Comparison of ENCODE assay signal across 24 mouse cellular contexts in genomic region chr1:159747969-159748368, GRCm38 (mm10).
A peak's percentile ranks its signal among the peaks of the same experiment; 100 is the strongest.
DNase-seq lines count a peak whose midpoint lies in the region; ATAC-seq and TF ChIP-seq lines count a peak whose summit lies in the region.
"Had no signal": no experiment of that assay in that cellular context is flagged by ENCODE, and none has a peak within 500 bp of the region (broad histone marks: within the 10 kb centered on the region; RNA-seq: fewer than 3 reads in every experiment).

No protein-coding gene starts in this region.

- H3K27me3 ChIP-seq in kidney, embryonic 15.5 days, result no peaks in the 10 kb centered on the region
- no peaks in the 10 kb centered on the region for H3K27me3 ChIP-seq in kidney, postnatal 0 days (ENCODE audit: insufficient read depth, low read length)
- no peaks in the 10 kb centered on the region for H3K27me3 ChIP-seq in kidney, adult 2 months (replicated peaks; ENCODE audit: control insufficient read depth, insufficient read depth, low read length)
- H3K27me3 ChIP-seq in midbrain, embryonic 11.5 days (ENCODE audit: control insufficient read depth, insufficient read depth, low read length), result no peaks in the 10 kb centered on the region
- H3K27me3 ChIP-seq in midbrain, embryonic 10.5 days (ENCODE audit: low read depth, poor library complexity, severe bottlenecking), result no peaks in the 10 kb centered on the region
- H3K27me3 ChIP-seq: embryonic facial prominence, embryonic 13.5 days; embryonic facial prominence, embryonic 15.5 days; forebrain, embryonic 12.5 days had no signal

- H3K9ac ChIP-seq in kidney, embryonic 15.5 days, result no peak overlapping the region
- H3K9ac ChIP-seq in kidney, postnatal 0 days (ENCODE audit: low read depth, low read length), result no peak overlapping the region
- no peak overlapping the region for H3K9ac ChIP-seq in midbrain, embryonic 11.5 days (ENCODE audit: low read length)
- H3K9ac ChIP-seq: embryonic facial prominence, embryonic 13.5 days; embryonic facial prominence, embryonic 15.5 days; forebrain, embryonic 12.5 days had no signal

- H3K4me1 ChIP-seq in kidney, embryonic 15.5 days, result peaks cover 7% of the 10 kb centered on the region; the same call in 1 of the 2 replicates
- H3K4me1 ChIP-seq in kidney, postnatal 0 days (replicated peaks; ENCODE audit: insufficient read depth, low read length), result no peaks in the 10 kb centered on the region
- H3K4me1 ChIP-seq in kidney, adult 2 months (ENCODE audit: control insufficient read depth, insufficient read depth, low read length), result no peaks in the 10 kb centered on the region
- peaks cover 2% of the 10 kb centered on the region; the same call in 1 of the 2 replicates for H3K4me1 ChIP-seq in midbrain, embryonic 11.5 days (ENCODE audit: control insufficient read depth, insufficient read depth, low read length)
- H3K4me1 ChIP-seq in midbrain, embryonic 10.5 days, result peaks cover 15% of the 10 kb centered on the region
- H3K4me1 ChIP-seq: embryonic facial prominence, embryonic 15.5 days had no signal

- H3K9me3 ChIP-seq in kidney, embryonic 15.5 days (replicated peaks), result no peaks in the 10 kb centered on the region
- H3K9me3 ChIP-seq in kidney, postnatal 0 days (replicated peaks; ENCODE audit: low read length), result no peaks in the 10 kb centered on the region
- no peaks in the 10 kb centered on the region for H3K9me3 ChIP-seq in midbrain, embryonic 11.5 days (ENCODE audit: control insufficient read depth, low read length)
- H3K9me3 ChIP-seq in midbrain, embryonic 10.5 days (replicated peaks), result no peaks in the 10 kb centered on the region
- H3K9me3 ChIP-seq: embryonic facial prominence, embryonic 13.5 days; embryonic facial prominence, embryonic 15.5 days; forebrain, embryonic 10.5 days; forebrain, embryonic 12.5 days had no signal

- peak; percentile 75 for ATAC-seq in kidney, embryonic 15.5 days (replicated peaks; ENCODE audit: low FRiP score)
- ATAC-seq in kidney, postnatal 0 days (replicated peaks; ENCODE audit: low FRiP score, low read depth), result peak; percentile 36; the same call in 1 of the 2 replicates
- ATAC-seq in midbrain, embryonic 11.5 days (ENCODE audit: low FRiP score), result no peak
- ATAC-seq: forebrain, embryonic 14.5 days had no signal

- no peak for TF ChIP-seq POLR2A in kidney, adult 2 months (IDR thresholded peaks at IDR 0.05; ENCODE audit: low read depth, low read length)

- H3K4me2 ChIP-seq in kidney, embryonic 15.5 days, result no peak overlapping the region
- no peak overlapping the region for H3K4me2 ChIP-seq in kidney, postnatal 0 days (ENCODE audit: low read length)
- no peak overlapping the region for H3K4me2 ChIP-seq in midbrain, embryonic 11.5 days
- H3K4me2 ChIP-seq: embryonic facial prominence, embryonic 13.5 days; embryonic facial prominence, embryonic 15.5 days; forebrain, embryonic 12.5 days had no signal

- WGBS in kidney, embryonic 15.5 days, result 51% methylated on average over 7 of the region's 7 CpGs
- WGBS in kidney, postnatal 0 days, result 46% methylated on average over 7 of the region's 7 CpGs
- WGBS in kidney, adult 2 months, result 37% methylated on average over 7 of the region's 7 CpGs
- WGBS in midbrain, embryonic 11.5 days, result 65% methylated on average over 7 of the region's 7 CpGs
- WGBS in midbrain, embryonic 10.5 days, result 72% methylated on average over 7 of the region's 7 CpGs

- no peak for DNase-seq in kidney, adult 9 months
- peak; percentile 28 for DNase-seq in kidney, postnatal 0 days (ENCODE audit: low spot score)
- DNase-seq in kidney, adult 2 months, result no peak
- peak; percentile 10 for DNase-seq in kidney, postnatal 14 days
- DNase-seq in kidney, adult 11 months, result no peak
- DNase-seq in midbrain, embryonic 11.5 days (ENCODE audit: low spot score, missing footprints), result peak; percentile 26
- no peak for DNase-seq in midbrain, embryonic 10.5 days (ENCODE audit: low spot score)
- DNase-seq: adrenal gland, adult 2 months; adrenal gland, postnatal 10 days; adrenal gland, postnatal 25 days; cerebellum, adult 11 months; cerebellum, adult 18-20 months; cerebellum, adult 8-10 months; cerebellum, adult 9-11 months; cerebellum, postnatal 14 days; cerebellum, postnatal 36 days; embryo, embryonic 11 days had no signal

- H3K27ac ChIP-seq in kidney, embryonic 15.5 days, result no peak overlapping the region
- no peak overlapping the region for H3K27ac ChIP-seq in kidney, postnatal 0 days
- H3K27ac ChIP-seq in kidney, adult 2 months (ENCODE audit: insufficient read depth, low read depth, low read length), result no peak overlapping the region
- H3K27ac ChIP-seq in midbrain, embryonic 11.5 days (ENCODE audit: low read depth, low read length), result no peak overlapping the region
- H3K27ac ChIP-seq in midbrain, embryonic 10.5 days (replicated peaks), result no peak overlapping the region
- H3K27ac ChIP-seq: embryonic facial prominence, embryonic 13.5 days; embryonic facial prominence, embryonic 15.5 days; forebrain, embryonic 10.5 days; forebrain, embryonic 12.5 days had no signal

- no peak overlapping the region for H3K4me3 ChIP-seq in kidney, embryonic 15.5 days (replicated peaks)
- H3K4me3 ChIP-seq in kidney, postnatal 0 days (replicated peaks; ENCODE audit: low read depth, low read length), result no peak overlapping the region
- H3K4me3 ChIP-seq in kidney, adult 2 months (ENCODE audit: insufficient read depth, low read depth, low read length), result no peak overlapping the region
- H3K4me3 ChIP-seq in midbrain, embryonic 11.5 days (ENCODE audit: low read depth, low read length), result no peak overlapping the region
- H3K4me3 ChIP-seq in midbrain, embryonic 10.5 days, result no peak overlapping the region
- H3K4me3 ChIP-seq: embryonic facial prominence, embryonic 13.5 days; embryonic facial prominence, embryonic 15.5 days; erythroblast, embryonic 14.5 days; forebrain, embryonic 10.5 days; forebrain, embryonic 12.5 days had no signal

- no peak for TF ChIP-seq CTCF in kidney, postnatal 0 days (IDR thresholded peaks at IDR 0.05; ENCODE audit: low read depth)
- no peak for TF ChIP-seq CTCF in kidney, adult 2 months (conservative IDR thresholded peaks at IDR 0.05; ENCODE audit: insufficient read depth, insufficient read length, low read depth, low read length)

- H3K36me3 ChIP-seq in kidney, embryonic 15.5 days, result no peaks in the 10 kb centered on the region
- no peaks in the 10 kb centered on the region for H3K36me3 ChIP-seq in kidney, postnatal 0 days (ENCODE audit: insufficient read depth, low read length)
- no peaks in the 10 kb centered on the region for H3K36me3 ChIP-seq in kidney, adult 2 months (ENCODE audit: control insufficient read depth, insufficient read depth, low read length)
- H3K36me3 ChIP-seq in midbrain, embryonic 11.5 days (ENCODE audit: control insufficient read depth, insufficient read depth, low read length), result no peaks in the 10 kb centered on the region
- H3K36me3 ChIP-seq in midbrain, embryonic 10.5 days, result no peaks in the 10 kb centered on the region
- H3K36me3 ChIP-seq: embryonic facial prominence, embryonic 13.5 days; embryonic facial prominence, embryonic 15.5 days; forebrain, embryonic 10.5 days; forebrain, embryonic 12.5 days had no signal

Comparison
In these comparisons a context has a peak if more than half of its experiments do, and no peak if none do; other contexts are left out.
1. DNase-seq: peak in kidney, postnatal 0 days (single experiment), kidney, postnatal 14 days (single experiment) and midbrain, embryonic 11.5 days (single experiment); none in kidney, adult 9 months (single experiment), kidney, adult 2 months (single experiment), kidney, adult 11 months (single experiment) and midbrain, embryonic 10.5 days (single experiment).